Mouse (Mus musculus) C2C12 (cell line): ENCODE results near the gene Dclre1c.

ENCODE experiments used
- CEBPB ChIP-seq: IDR thresholded peaks from one replicate; pipeline ENCODE4 v1.6.1; 2011; ENCODE audit warnings: low read depth, mild to moderate bottlenecking, control low read depth, moderate library complexity
- CTCF ChIP-seq: IDR thresholded peaks from one replicate; pipeline ENCODE4 v1.5.1; 2011; ENCODE audit not compliant: control insufficient read depth, insufficient read depth, insufficient read length
- MAX ChIP-seq: IDR thresholded peaks from one replicate; pipeline ENCODE4 v1.6.1; 2011; ENCODE audit warnings: mild to moderate bottlenecking, control low read depth
- MYOD1 ChIP-seq: IDR thresholded peaks from one replicate; pipeline ENCODE4 v1.6.1; 2011; ENCODE audit warnings: low read depth; ENCODE audit not compliant: control insufficient read depth, insufficient read length
- MYOG ChIP-seq: IDR thresholded peaks from one replicate; pipeline ENCODE4 v1.6.1; 2011; ENCODE audit not compliant: control insufficient read depth, insufficient read length; ENCODE audit errors: extremely low read depth
- USF1 ChIP-seq: IDR thresholded peaks from one replicate; pipeline ENCODE4 v1.6.1; 2011; ENCODE audit warnings: low read depth, mild to moderate bottlenecking, control low read depth, moderate library complexity

DNA sequence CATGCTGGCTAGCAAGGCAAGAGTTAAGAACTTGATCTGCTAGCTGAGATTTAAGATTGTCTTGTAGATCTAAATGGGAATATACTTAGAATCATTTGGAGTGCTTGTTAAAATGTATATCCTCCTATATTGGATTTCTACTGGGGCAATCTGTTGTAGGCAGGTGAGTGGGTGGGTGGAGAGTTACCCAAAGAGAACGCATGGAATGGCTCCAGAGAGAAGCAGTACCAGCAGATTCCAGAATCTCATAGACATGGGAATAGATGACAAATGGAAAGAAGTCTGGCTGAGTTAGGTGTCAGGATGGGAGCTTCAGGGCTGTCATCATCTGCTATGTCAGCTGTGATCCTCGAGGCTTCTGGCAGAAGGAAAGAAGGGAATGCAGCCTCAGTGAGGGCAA lies 25.5 kb downstream of the Dclre1c start:
- TF ChIP-seq CEBPB (no peak), CTCF (no peak), USF1 (no peak), MYOG (no peak), MAX (no peak), MYOD1 (no peak)
